Mouse (Mus musculus): Measurements from ENCODE around the gene Rnf144a. TPM values are rescaled to one million over a fixed set of nuclear protein-coding genes. Genes with fewer than 3 reads are reported as not detected.
A peak's percentile ranks its signal among the peaks of the same experiment; 100 is the strongest.

Gene Rnf144a
- total and polyA plus RNA-seq, 2 experiments from 2014 or later, result 24.4 to 31.6 TPM

DNA sequence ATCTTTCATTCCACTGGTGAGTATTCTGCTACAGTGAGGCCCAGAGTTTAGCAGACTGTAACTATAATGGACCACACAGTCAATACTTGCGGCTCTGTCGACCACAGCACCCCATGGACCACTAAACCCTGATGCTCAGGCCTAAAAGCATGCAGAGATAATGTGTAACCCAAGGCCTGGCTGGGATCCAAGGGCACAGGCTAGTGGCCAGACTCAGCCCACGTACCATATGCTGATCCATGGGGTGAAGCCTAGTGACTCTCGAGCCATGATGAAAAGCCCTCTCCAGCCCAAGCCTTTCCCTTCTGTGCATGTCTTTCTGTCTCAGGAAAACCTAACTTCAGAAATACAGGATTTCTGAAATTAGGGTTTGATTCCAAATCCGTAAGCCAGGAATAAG is 50.2 kb downstream of the Rnf144a start:
- Histone ChIP-seq H3K9me3 (ENCODE audit: low read length) (no peaks in the 10 kb centered on the region), H3K27ac (no peak overlapping the region), H3K4me2 (ENCODE audit: low read depth, low read length) (no peak overlapping the region), H3K27me3 (ENCODE audit: insufficient read depth, low read length) (no peaks in the 10 kb centered on the region), H3K36me3 (ENCODE audit: insufficient read depth, low read length) (no peaks in the 10 kb centered on the region), H3K4me3 (ENCODE audit: low read length) (no peak overlapping the region), H3K4me1 (ENCODE audit: insufficient read depth, low read length) (peaks cover 24% of the 10 kb centered on the region), H3K9ac (replicated peaks; ENCODE audit: low read length) (no peak overlapping the region)
- TF ChIP-seq CTCF (IDR thresholded peaks at IDR 0.05; ENCODE audit: low read depth), result no peak
- ATAC-seq (peak; percentile 52; the same call in 1 of the 2 replicates), DNase-seq (ENCODE audit: low spot score) (peak; percentile 47)
- WGBS, result 62% methylated on average over 5 of the region's 5 CpGs

DNA sequence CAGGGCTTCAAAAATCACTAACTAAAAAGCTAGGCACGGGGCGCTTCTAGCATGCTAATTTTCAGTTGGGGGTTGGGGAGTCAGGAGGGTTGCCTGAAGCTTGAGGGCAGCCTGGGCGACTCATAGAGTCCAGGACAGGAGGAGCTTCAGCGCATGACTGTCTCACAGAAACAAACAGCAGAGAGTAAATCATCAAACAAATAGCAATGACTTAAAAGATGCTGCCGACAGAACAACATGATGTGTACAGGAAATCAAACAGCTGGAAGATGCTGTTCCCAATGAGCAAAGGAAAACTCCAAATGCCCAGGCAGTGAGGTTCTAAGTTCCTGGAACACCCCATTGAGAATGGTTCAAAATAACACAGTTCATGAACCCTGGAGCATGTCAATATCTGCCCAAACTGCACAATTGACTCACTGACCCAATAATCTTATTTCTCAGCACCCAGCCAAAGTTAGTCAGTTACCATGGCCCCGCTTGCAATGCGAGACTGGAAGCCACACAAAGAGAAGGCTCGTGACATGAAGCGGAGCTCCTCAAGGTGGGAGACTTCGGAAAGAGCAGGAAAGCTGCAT is 54.0 kb downstream of the Rnf144a start:
- H3K4me3 ChIP-seq (ENCODE audit: low read length), result no peak overlapping the region
- no peaks in the 10 kb centered on the region for H3K27me3 ChIP-seq (ENCODE audit: insufficient read depth, low read length)
- ATAC-seq (peak; percentile 35; the same call in 1 of the 2 replicates), DNase-seq (ENCODE audit: low spot score) (no peak)
- WGBS, result 39% methylated on average over 10 of the region's 10 CpGs
- no peaks in the 10 kb centered on the region for H3K9me3 ChIP-seq (ENCODE audit: low read length)
- no peaks in the 10 kb centered on the region; the same call in 1 of the 2 replicates for H3K36me3 ChIP-seq (ENCODE audit: insufficient read depth, low read length)
- H3K4me1 ChIP-seq (ENCODE audit: insufficient read depth, low read length), result peaks cover 13% of the 10 kb centered on the region; the same call in 1 of the 2 replicates
- H3K4me2 ChIP-seq (ENCODE audit: low read depth, low read length), result no peak overlapping the region
- TF ChIP-seq CTCF (IDR thresholded peaks at IDR 0.05; ENCODE audit: low read depth), result no peak
- no peak overlapping the region for H3K9ac ChIP-seq (replicated peaks; ENCODE audit: low read length)
- H3K27ac ChIP-seq, result peak overlapping the region; percentile 56; the same call in 1 of the 2 replicates

GRCm38 (mm10) chr12:26359817-26360216 is 55.2 kb downstream of the Rnf144a start:
- ATAC-seq, result 0 out of 2 replicates have a peak, but pooled peaks have one; percentile 22
- WGBS, result 69% methylated on average over 5 of the region's 5 CpGs
- no peak for TF ChIP-seq CTCF (IDR thresholded peaks at IDR 0.05; ENCODE audit: low read depth)

GRCm38 (mm10) chr12:26359241-26359640 is 55.8 kb downstream of the Rnf144a start:
- Histone ChIP-seq H3K27me3 (ENCODE audit: insufficient read depth, low read length) (no peaks in the 10 kb centered on the region), H3K9me3 (ENCODE audit: low read length) (no peaks in the 10 kb centered on the region), H3K27ac (no peak overlapping the region), H3K4me1 (ENCODE audit: insufficient read depth, low read length) (peaks cover 13% of the 10 kb centered on the region; the same call in 1 of the 2 replicates), H3K36me3 (ENCODE audit: insufficient read depth, low read length) (no peaks in the 10 kb centered on the region; the same call in 1 of the 2 replicates), H3K4me2 (ENCODE audit: low read depth, low read length) (no peak overlapping the region), H3K9ac (replicated peaks; ENCODE audit: low read length) (no peak overlapping the region), H3K4me3 (ENCODE audit: low read length) (no peak overlapping the region)
- ATAC-seq (no peak), DNase-seq (ENCODE audit: low spot score) (no peak)
- no peak for TF ChIP-seq CTCF (IDR thresholded peaks at IDR 0.05; ENCODE audit: low read depth)
- WGBS, result 91% methylated on average over 2 of the region's 2 CpGs

More at GRCm38 (mm10) chr12:26359817-26360216, 55.2 kb downstream of the Rnf144a start:
- no peaks in the 10 kb centered on the region for H3K9me3 ChIP-seq (ENCODE audit: low read length)
- no peak overlapping the region for H3K9ac ChIP-seq (replicated peaks; ENCODE audit: low read length)
- peaks cover 13% of the 10 kb centered on the region; the same call in 1 of the 2 replicates for H3K4me1 ChIP-seq (ENCODE audit: insufficient read depth, low read length)
- H3K27me3 ChIP-seq (ENCODE audit: insufficient read depth, low read length), result no peaks in the 10 kb centered on the region
- peak; percentile 53 for DNase-seq (ENCODE audit: low spot score)
- no peak overlapping the region for H3K4me2 ChIP-seq (ENCODE audit: low read depth, low read length)
- H3K36me3 ChIP-seq (ENCODE audit: insufficient read depth, low read length), result no peaks in the 10 kb centered on the region; the same call in 1 of the 2 replicates
- no peak overlapping the region for H3K4me3 ChIP-seq (ENCODE audit: low read length)
- H3K27ac ChIP-seq, result no peak overlapping the region

- no peak for ATAC-seq
These were observed 57.8 kb downstream of the Rnf144a start for GRCm38 (mm10) chr12:26357246-26357645.

DNA sequence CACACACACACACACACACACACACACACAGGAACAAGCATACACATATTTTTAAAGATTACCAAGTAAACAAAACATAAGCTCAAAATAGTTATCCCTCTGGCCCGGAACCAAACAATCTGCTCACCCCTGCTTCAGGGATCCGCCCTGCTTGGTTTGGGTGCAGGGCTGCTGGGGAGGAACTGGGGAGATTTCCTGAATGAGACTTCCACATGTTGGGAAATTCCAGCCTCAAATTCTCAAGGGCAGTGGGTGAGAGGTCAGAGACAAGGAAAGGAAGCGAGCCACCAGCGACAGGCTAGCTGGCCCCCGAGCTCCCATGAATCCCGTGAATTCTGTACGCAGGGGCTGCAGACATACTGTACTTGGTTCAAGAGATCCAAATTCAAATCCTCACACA is 58.9 kb downstream of the Rnf144a start:
- no peak overlapping the region for H3K9ac ChIP-seq (replicated peaks; ENCODE audit: low read length)
- H3K4me2 ChIP-seq (ENCODE audit: low read depth, low read length), result no peak overlapping the region
- WGBS, result 80% methylated on average over 7 of the region's 7 CpGs
- H3K27me3 ChIP-seq (ENCODE audit: insufficient read depth, low read length), result no peaks in the 10 kb centered on the region
- ATAC-seq, result no peak
- no peak overlapping the region for H3K4me3 ChIP-seq (ENCODE audit: low read length)
- no peak for DNase-seq (ENCODE audit: low spot score)
- peaks cover 10% of the 10 kb centered on the region; the same call in 1 of the 2 replicates for H3K4me1 ChIP-seq (ENCODE audit: insufficient read depth, low read length)
- no peaks in the 10 kb centered on the region; the same call in 1 of the 2 replicates for H3K36me3 ChIP-seq (ENCODE audit: insufficient read depth, low read length)
- H3K9me3 ChIP-seq (ENCODE audit: low read length), result no peaks in the 10 kb centered on the region
- no peak overlapping the region for H3K27ac ChIP-seq
- no peak for TF ChIP-seq CTCF (IDR thresholded peaks at IDR 0.05; ENCODE audit: low read depth)

More at GRCm38 (mm10) chr12:26357246-26357645, 57.8 kb downstream of the Rnf144a start:
- H3K4me1 ChIP-seq (ENCODE audit: insufficient read depth, low read length), result peaks cover 13% of the 10 kb centered on the region; the same call in 1 of the 2 replicates
- no peak overlapping the region for H3K27ac ChIP-seq
- DNase-seq (ENCODE audit: low spot score), result no peak
- H3K4me3 ChIP-seq (ENCODE audit: low read length), result no peak overlapping the region
- H3K4me2 ChIP-seq (ENCODE audit: low read depth, low read length), result no peak overlapping the region
- no peaks in the 10 kb centered on the region for H3K9me3 ChIP-seq (ENCODE audit: low read length)
- no peak for TF ChIP-seq CTCF (IDR thresholded peaks at IDR 0.05; ENCODE audit: low read depth)
- H3K36me3 ChIP-seq (ENCODE audit: insufficient read depth, low read length), result no peaks in the 10 kb centered on the region; the same call in 1 of the 2 replicates
- H3K9ac ChIP-seq (replicated peaks; ENCODE audit: low read length), result no peak overlapping the region
- H3K27me3 ChIP-seq (ENCODE audit: insufficient read depth, low read length), result no peaks in the 10 kb centered on the region
- 70% methylated on average over 4 of the region's 4 CpGs for WGBS

- Histone ChIP-seq H3K9ac (replicated peaks; ENCODE audit: low read length) (no peak overlapping the region), H3K4me2 (ENCODE audit: low read depth, low read length) (no peak overlapping the region), H3K4me3 (ENCODE audit: low read length) (no peak overlapping the region), H3K9me3 (ENCODE audit: low read length) (no peaks in the 10 kb centered on the region), H3K4me1 (ENCODE audit: insufficient read depth, low read length) (no peaks in the 10 kb centered on the region), H3K36me3 (ENCODE audit: insufficient read depth, low read length) (no peaks in the 10 kb centered on the region), H3K27ac (peak overlapping the region; percentile 62), H3K27me3 (ENCODE audit: insufficient read depth, low read length) (no peaks in the 10 kb centered on the region)
- WGBS, result 24% methylated on average over 3 of the region's 3 CpGs
- no peak for TF ChIP-seq CTCF (IDR thresholded peaks at IDR 0.05; ENCODE audit: low read depth)
- DNase-seq (ENCODE audit: low spot score), result peak; percentile 64
- ATAC-seq, result peak; percentile 85
These were observed 63.7 kb downstream of the Rnf144a start for GRCm38 (mm10) chr12:26351321-26351720.

Measured in hindbrain, postnatal 0 days (tissue).